Mouse (Mus musculus) liver, adult 2 months (tissue): ENCODE data around the gene Mmachc.

Experiments used
- CTCF ChIP-seq: fragments of 200-500 bp; IDR thresholded peaks from 2 replicates; pipeline ENCODE4 v1.5.1; 2011; ENCODE audit warnings: low read depth, low read length, control low read depth
- POLR2A ChIP-seq: fragments of 200-500 bp; IDR thresholded peaks from 2 replicates; pipeline ENCODE4 v1.6.1; 2011; ENCODE audit warnings: low read length, control low read depth; ENCODE audit not compliant: insufficient read depth; ENCODE audit errors: extremely low read depth

GRCm38 (mm10) chr4:116720343-116721097, 12.3 kb upstream of the Mmachc start, which contains the start of gene Tesk2:
- TF ChIP-seq CTCF (no peak), POLR2A (peak; percentile 90)
